Mouse (Mus musculus): Measurements from ENCODE around the gene Ifrd2.

DNA sequence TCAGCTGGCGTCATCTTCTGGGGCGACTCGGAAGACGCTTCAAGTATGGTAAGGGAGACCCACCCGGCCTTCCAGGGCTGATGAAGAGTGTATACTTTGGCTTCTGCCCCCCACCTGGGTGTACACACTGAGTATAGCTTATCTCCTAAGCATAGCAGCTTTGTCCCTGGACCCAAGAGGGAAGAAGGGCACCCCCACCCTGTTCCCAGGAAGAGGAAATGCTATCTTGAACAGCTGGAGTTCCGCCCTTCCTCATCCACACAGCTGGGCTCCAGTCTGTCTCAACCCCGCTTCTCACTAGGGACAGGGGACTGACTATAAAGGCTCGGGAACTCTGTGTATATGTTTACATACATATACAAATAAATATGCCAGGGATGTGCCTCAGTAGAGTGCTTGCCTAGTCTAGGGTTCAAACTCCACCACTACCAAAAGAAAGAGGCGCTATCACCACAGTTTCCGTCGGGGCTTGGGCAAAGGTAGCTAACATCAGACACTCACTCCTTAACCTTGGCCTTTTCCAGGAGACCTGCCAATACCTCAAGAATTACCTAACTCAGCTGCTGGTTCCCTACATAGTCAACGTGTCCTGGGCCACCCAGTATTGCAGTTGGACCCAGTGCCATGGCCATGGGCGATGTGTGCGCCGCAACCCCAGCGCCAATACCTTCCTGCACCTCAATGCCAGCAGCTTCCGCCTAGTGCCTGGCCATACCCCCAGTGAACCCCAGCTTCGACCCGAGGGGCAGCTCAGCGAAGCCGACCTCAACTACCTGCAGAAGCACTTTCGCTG, 15.7 kb upstream of the Ifrd2 start:
- TF ChIP-seq POLR2A (IDR thresholded peaks at IDR 0.05; ENCODE audit: insufficient read depth, low read length) (no peak), CTCF (IDR thresholded peaks at IDR 0.05; ENCODE audit: low read depth, low read length) (no peak), EP300 (IDR thresholded peaks at IDR 0.05; ENCODE audit: insufficient read depth, low read depth, low read length) (no peak)
